Mouse (Mus musculus) spleen, postnatal 10 days (tissue): ENCODE data around the gene Ahctf1.
"Not testable (repeated sequence)": the region's sequence is repeated elsewhere in the genome, so short reads cannot be mapped to it uniquely, and the experiment has no call there.

ENCODE experiments used
- DNase-seq, 2 experiments: peaks; one replicate each; pipeline ENCODE4 v3.0.0; 2021 to 2022; ENCODE audit warnings: low spot score in 2 of 2

Ahctf1 gene

GRCm38 (mm10) chr1:179803513-179804139, at the start of gene Ahctf1:
TSS of gene Ahctf1 (minus strand) at chr1:179803680.
- peak; percentile 95 for DNase-seq

GRCm38 (mm10) chr1:179847759-179848389, 44.4 kb upstream of the Ahctf1 start:
- DNase-seq: peak; percentile 88 to 91

DNA sequence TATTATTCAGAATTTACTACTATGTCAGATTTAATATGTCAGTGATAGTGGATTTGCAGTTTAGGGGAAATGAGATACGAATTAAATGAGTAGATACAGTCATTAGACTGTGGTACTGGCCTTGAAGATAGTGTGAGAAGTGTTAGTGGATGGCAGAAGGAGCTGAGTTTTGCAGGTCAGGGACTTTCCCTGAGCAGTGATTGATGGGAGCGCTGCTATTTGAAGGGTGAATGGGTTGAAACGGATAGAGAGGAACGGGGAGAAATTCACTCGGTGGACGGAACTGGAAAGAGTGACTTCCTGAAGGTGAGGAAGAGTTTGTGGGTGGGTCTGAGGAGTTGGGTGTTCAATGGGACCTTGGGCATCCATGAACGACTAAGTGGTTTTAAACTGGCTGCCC, 43.7 kb upstream of the Ahctf1 start:
- DNase-seq: no peak

DNA sequence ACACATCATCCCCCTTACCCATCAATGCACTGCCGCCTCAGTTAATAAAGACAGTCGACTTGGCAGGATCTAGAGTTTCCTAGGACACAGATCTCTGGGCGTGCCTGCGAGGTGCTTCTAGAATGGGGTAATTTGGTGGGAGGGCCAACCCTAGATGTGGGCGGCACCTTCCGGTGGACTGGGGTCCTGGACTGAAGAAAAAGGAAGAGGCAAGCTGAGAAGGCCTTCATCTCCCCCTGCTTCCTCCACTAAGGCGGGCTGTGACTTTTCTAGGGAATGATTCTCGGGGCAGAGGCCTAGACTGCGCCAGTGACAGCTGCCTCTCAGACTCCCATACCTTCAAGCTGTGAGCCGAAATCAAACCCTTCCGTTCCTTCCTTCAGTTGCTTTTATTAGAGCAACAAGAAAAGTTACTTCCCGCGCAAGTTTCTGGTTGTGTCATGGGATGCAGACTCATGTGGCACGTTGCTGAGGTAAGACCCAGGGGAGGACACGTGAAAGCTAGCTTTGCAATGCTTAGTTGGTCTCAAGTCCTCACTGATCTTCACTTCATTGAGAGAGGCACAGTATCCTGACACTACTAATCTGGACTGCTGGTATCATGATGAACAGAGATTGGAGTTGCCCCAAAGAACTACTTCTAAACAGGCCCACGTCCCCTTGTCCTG, 42.5 kb upstream of the Ahctf1 start:
- no peak for DNase-seq

- DNase-seq: peak; percentile 66 to 84
Measured at GRCm38 (mm10) chr1:179844894-179845293, 41.4 kb upstream of the Ahctf1 start.

GRCm38 (mm10) chr1:179843981-179844380, 40.5 kb upstream of the Ahctf1 start:
- DNase-seq: no peak

- DNase-seq: no peak
Measured at GRCm38 (mm10) chr1:179842568-179842967, 39.1 kb upstream of the Ahctf1 start.

- DNase-seq: no peak
Measured at GRCm38 (mm10) chr1:179836426-179837404, 33.2 kb upstream of the Ahctf1 start.

GRCm38 (mm10) chr1:179835753-179836425, 32.4 kb upstream of the Ahctf1 start:
- no peak for DNase-seq

GRCm38 (mm10) chr1:179833596-179833995, 30.1 kb upstream of the Ahctf1 start:
- no peak for DNase-seq

GRCm38 (mm10) chr1:179832710-179833240, 29.3 kb upstream of the Ahctf1 start:
- DNase-seq: no peak

DNA sequence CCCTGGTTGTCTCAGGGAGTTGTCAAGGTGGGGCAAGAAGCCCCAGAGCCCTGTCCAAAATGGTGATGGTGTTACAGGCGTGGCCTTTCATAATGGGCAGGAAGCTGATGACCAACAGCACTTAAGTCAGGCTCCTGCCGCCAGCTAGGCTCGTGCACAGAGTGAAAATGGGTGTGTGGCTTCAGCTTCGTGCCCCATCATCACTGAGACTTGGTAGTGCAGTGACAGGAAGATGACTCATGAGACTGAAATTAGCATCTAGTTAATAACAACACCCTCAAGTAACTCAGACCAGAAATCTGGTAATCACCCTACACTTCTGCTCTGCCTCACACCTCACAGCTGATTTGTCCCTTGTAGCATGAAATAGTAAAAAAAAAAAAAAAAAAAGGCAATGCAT, 25.4 kb upstream of the Ahctf1 start:
- no peak for DNase-seq

- DNase-seq: no peak
Measured at GRCm38 (mm10) chr1:179828051-179828450, 24.6 kb upstream of the Ahctf1 start.

- DNase-seq: no peak
Measured at GRCm38 (mm10) chr1:179824549-179824948, 21.1 kb upstream of the Ahctf1 start.

DNA sequence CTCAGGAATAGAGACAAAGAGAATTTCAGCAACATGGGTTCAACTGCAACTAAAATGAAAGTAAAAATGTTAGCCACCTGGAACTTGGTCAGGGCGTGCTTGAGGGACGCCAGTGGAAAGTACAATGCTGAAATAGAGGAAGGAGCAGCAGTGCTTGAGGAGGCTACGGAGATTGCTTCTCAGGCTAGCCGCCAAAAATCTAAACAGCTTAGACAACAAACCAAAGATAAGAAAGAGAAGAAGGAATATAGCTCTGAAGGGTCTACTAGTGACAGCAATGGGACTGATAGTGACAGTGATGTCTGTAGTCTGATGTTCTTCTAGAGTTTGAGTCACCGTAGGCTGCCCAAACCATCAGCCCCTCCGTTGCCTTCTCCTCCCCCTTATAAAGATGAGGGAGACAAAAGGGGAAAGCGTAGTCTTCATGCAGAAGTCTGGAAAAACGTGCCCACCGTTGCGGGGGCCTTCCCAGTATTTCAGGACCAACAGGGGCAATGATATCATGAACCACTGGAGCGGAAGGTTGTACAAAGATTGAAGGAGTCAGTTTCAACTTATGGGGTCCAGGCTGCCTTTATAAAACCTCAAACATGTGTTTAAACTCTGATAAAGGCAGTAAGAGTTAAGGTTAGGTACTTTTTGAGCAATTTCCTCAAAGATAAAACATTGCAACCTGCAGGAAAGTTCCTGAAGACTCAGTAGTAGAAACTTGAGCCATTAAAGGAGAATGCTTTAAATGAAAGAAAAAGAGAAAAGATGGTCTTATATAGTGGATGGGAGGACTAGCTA, 15.2 kb upstream of the Ahctf1 start:
- not testable (repeated sequence) for DNase-seq

DNA sequence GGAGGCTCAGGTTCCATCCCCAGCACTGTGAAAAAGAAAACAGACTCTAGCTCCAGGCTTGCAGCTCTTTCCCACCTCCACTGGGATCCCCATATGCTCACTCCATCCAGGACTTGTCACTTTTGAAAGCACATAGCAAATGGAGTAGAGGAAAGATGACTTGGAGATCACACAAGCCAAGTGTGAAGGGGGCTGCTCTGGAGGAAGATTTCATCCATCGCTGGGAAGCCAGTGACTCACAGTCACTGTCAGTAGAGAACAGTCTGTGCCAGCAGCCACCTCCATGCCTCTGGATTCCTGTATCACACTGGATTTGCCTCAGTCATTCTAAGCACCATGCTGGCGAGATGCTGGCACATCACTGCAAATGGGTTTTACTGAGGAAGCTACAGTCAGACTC, 11.1 kb upstream of the Ahctf1 start:
- no peak for DNase-seq

- no peak for DNase-seq
Measured at GRCm38 (mm10) chr1:179813385-179813784, 9.9 kb upstream of the Ahctf1 start.

DNA sequence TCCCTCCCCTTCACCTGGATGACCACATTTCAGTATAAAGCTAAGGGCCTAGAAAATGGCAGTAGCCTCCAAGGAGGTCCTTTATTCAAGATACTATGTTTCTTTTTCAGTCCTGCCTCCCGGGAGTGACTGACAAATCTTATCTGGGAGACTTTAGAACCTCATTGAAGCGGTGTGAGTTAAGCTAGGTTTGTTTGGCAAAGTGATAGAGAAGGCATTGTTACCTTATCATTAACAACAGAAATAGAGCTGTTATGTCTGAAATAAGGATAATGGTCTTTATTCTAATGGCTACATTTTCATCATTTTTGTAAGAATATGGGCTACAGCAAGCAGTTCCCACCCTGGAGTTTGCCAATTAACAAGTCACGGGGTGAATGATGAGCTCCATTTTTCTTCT, 4.8 kb upstream of the Ahctf1 start:
- no peak for DNase-seq

GRCm38 (mm10) chr1:179807468-179807867, 4.0 kb upstream of the Ahctf1 start:
- no peak for DNase-seq

GRCm38 (mm10) chr1:179805751-179806150, 2.3 kb upstream of the Ahctf1 start:
- DNase-seq: no peak
